9 mouse cellular contexts compared by ENCODE assay signal in the genomic region with DNA sequence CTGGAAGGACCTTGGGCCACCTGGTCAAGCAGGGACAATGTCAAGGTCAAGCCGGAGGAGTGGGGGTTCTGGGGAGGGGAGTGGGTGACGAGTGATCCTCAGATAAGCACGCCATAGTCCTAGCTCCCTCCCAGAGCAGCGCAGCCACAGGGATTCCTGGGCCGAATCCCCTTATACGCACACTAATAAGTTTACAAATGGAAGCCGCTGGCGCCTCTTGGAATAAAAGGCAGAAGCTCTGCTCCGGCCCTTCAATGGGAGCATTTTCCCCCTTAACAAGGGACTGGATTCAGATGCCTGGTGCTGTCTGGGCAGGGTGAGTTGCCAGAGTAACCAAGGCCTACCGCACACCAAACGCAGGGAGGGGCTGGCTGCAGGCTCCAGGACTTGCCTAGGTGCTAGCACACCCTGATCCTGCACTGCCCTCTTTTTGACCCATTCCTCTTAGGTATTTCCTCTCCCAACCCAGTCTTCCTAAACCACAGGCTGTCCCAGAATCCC. TPM values are rescaled to one million over a fixed set of nuclear protein-coding genes. Genes with fewer than 3 reads are reported as not detected.
DNase-seq lines count a peak whose midpoint lies in the region; ATAC-seq and TF ChIP-seq lines count a peak whose summit lies in the region.
"Had no signal": no experiment of that assay in that cellular context is flagged by ENCODE, and none has a peak within 500 bp of the region (broad histone marks: within the 10 kb centered on the region; RNA-seq: fewer than 3 reads in every experiment).

No protein-coding gene starts in this region.

- H3K9ac ChIP-seq in intestine, embryonic 16.5 days (ENCODE audit: low read depth, low read length), result no peak overlapping the region
- peak overlapping the region; percentile 60 for H3K9ac ChIP-seq in neural tube, embryonic 11.5 days (ENCODE audit: low read length)

- H3K4me2 ChIP-seq in intestine, embryonic 16.5 days (ENCODE audit: low read depth, low read length), result peak overlapping the region; percentile 98
- peak overlapping the region; percentile 96 for H3K4me2 ChIP-seq in neural tube, embryonic 11.5 days (ENCODE audit: low read depth)

- peak overlapping the region; percentile 57 for H3K4me3 ChIP-seq in cerebellum, adult 2 months (replicated peaks; ENCODE audit: insufficient read depth, low read depth, low read length)
- peak overlapping the region; percentile 58 for H3K4me3 ChIP-seq in intestine, embryonic 16.5 days (ENCODE audit: low read length)
- H3K4me3 ChIP-seq in neural tube, embryonic 11.5 days (ENCODE audit: low read depth, low read length), result peak overlapping the region; percentile 50

- TF ChIP-seq CTCF in cerebellum, adult 2 months (IDR thresholded peaks at IDR 0.05; ENCODE audit: borderline replicate concordance, insufficient read depth, low read depth, low read length), result no peak

- peak; percentile 5; the same call in 1 of the 2 replicates for ATAC-seq in intestine, embryonic 16.5 days
- peak; percentile 75 for ATAC-seq in neural tube, embryonic 11.5 days (ENCODE audit: insufficient read depth, low FRiP score, low TSS enrichment)

- no peaks in the 10 kb centered on the region for H3K9me3 ChIP-seq in intestine, embryonic 16.5 days (ENCODE audit: control insufficient read depth, low read length)
- H3K9me3 ChIP-seq in neural tube, embryonic 11.5 days (ENCODE audit: control insufficient read depth, low read length), result no peaks in the 10 kb centered on the region

- 0 out of 2 replicates have a peak overlapping the region, but pooled peaks have one; percentile 19 for H3K27ac ChIP-seq in cerebellum, adult 2 months (ENCODE audit: insufficient read depth, low read length)
- H3K27ac ChIP-seq in intestine, embryonic 16.5 days (ENCODE audit: low read length), result no peak overlapping the region
- H3K27ac ChIP-seq in neural tube, embryonic 11.5 days (ENCODE audit: low read depth, low read length), result peak overlapping the region; percentile 58; the same call in 1 of the 2 replicates

- no peaks in the 10 kb centered on the region; the same call in 1 of the 2 replicates for H3K4me1 ChIP-seq in cerebellum, adult 2 months (ENCODE audit: control insufficient read depth, insufficient read depth, low read length)
- peaks cover 25% of the 10 kb centered on the region for H3K4me1 ChIP-seq in intestine, embryonic 16.5 days (ENCODE audit: control insufficient read depth, insufficient read depth, low read length)
- peaks cover 12% of the 10 kb centered on the region for H3K4me1 ChIP-seq in neural tube, embryonic 11.5 days (ENCODE audit: control insufficient read depth, insufficient read depth, low read length)

- DNase-seq in cerebellum, adult 2 months, result peak; percentile 20 to 22
- DNase-seq in cerebellum, adult 11-12 months, result no peak
- DNase-seq in right cerebral cortex, postnatal 14 days, result peak; percentile 17
- DNase-seq in right cerebral cortex, postnatal 4 days, result no peak
- DNase-seq in neural tube, embryonic 11.5 days (ENCODE audit: low spot score), result peak; percentile 58
- DNase-seq in spleen, postnatal 4 days (ENCODE audit: low spot score in 2 of 2), result no peak
- DNase-seq in urinary bladder, adult 18-20 months (ENCODE audit: low spot score in 2 of 2), result no peak

- TF ChIP-seq POLR2A in cerebellum, adult 2 months (IDR thresholded peaks at IDR 0.05; ENCODE audit: borderline replicate concordance, insufficient read depth, low read length), result no peak

- WGBS in cerebellum, adult 2 months, result 43% methylated on average over 11 of the region's 11 CpGs
- 23% methylated on average over 11 of the region's 11 CpGs for WGBS in intestine, embryonic 16.5 days
- WGBS in neural tube, embryonic 11.5 days, result 3% methylated on average over 11 of the region's 11 CpGs

- no peaks in the 10 kb centered on the region for H3K36me3 ChIP-seq in intestine, embryonic 16.5 days (ENCODE audit: control insufficient read depth, insufficient read depth, low read length)
- no peaks in the 10 kb centered on the region for H3K36me3 ChIP-seq in neural tube, embryonic 11.5 days (ENCODE audit: control insufficient read depth, insufficient read depth, low read length)

- no peaks in the 10 kb centered on the region for H3K27me3 ChIP-seq in cerebellum, adult 2 months (ENCODE audit: control insufficient read depth, insufficient read depth, low read length)
- H3K27me3 ChIP-seq in intestine, embryonic 16.5 days (replicated peaks; ENCODE audit: control insufficient read depth, insufficient read depth, low read length), result 0 out of 2 replicates have a peak, but pooled peaks cover 2% of the 10 kb centered on the region
- 0 out of 2 replicates have a peak, but pooled peaks cover 3% of the 10 kb centered on the region for H3K27me3 ChIP-seq in neural tube, embryonic 11.5 days (ENCODE audit: control insufficient read depth, insufficient read depth, low read length)

RNA-seq across cellular contexts. Expression of a gene that starts 46.2 kb away (rescaled TPM):
- 8.4 and 10.5 TPM in 2 replicates for polyA plus RNA-seq in cerebellum, adult 2 months (2012; rRNA removed)
- 1.1 TPM in 2 replicates for polyA plus RNA-seq in intestine, embryonic 16.5 days (2015; fragmentation: Nextera tagmentation; extraction: Ambion mirVana)
- polyA plus RNA-seq in neural tube, embryonic 11.5 days (2014; fragmentation: Nextera tagmentation; extraction: Ambion mirVana), result 1.4 and 2.5 TPM in 2 replicates
- polyA plus RNA-seq: C2C12 had no signal

Comparison
In these comparisons a context has a peak if more than half of its experiments do, and no peak if none do; other contexts are left out.
1. DNase-seq: peak in cerebellum, adult 2 months (2 of 2), right cerebral cortex, postnatal 14 days (single experiment) and neural tube, embryonic 11.5 days (single experiment); none in cerebellum, adult 11-12 months (single experiment), right cerebral cortex, postnatal 4 days (single experiment), spleen, postnatal 4 days (0 of 2) and urinary bladder, adult 18-20 months (0 of 2).
2. Peak in every context shown above with its lines, with median percentiles within 50 percentile points of each other: H3K4me3 ChIP-seq.